Mouse (Mus musculus) CD4-positive, CD25-positive, alpha-beta regulatory T cell, adult 2 months (primary cell): ENCODE data around the gene Herc1.

Source experiments
- DNase-seq: peaks from one replicate; pipeline ENCODE4 v3.0.0-alpha.2; 2012; ENCODE audit warnings: low read depth, low spot score

The Herc1 gene

GRCm38 (mm10) chr9:66518251-66518650 lies 168.0 kb downstream of the Herc1 start:
- no peak for DNase-seq

DNA sequence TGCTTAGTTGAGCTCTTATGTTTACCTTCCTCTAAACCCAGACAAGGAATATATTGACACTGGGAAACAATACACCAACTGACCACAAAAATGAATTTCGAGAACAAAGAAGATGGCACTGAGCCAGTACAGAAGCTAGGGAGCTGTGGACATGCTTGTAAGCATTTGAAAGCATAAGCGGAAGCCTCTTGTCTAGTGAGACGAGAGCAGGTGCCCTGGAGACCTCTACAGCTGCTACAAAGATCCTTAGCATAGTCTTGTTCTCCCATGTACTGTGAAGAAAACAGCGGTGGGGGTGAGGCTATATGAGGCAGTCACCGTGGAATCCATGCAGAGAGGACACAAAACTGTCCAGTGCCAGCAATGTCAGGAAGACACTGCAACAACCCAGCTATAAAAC lies 168.7 kb downstream of the Herc1 start:
- no peak for DNase-seq

- no peak for DNase-seq
These were observed 170.0 kb downstream of the Herc1 start for GRCm38 (mm10) chr9:66520299-66520698.

- DNase-seq = no peak
These were observed 171.3 kb downstream of the Herc1 start for GRCm38 (mm10) chr9:66521595-66521994.

DNA sequence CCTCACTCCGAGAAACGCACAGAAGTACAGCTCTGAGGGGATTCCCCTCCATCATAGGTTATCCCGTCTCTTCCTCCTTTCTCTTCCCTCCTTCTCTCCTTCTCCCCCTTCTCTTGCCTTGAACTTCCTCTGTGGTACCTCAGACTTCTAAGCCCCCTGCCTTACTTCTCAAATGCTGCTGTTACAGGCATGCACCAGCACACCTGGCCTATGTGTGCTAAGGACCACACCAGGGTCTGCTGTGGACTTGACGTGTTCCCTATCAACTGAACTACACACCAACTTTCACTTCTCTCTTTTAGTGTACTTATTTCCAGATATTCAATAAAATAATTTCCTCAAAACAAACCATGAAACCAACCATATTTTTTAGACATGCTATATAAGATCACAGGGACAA lies 192.5 kb downstream of the Herc1 start:
- no peak for DNase-seq
